Mouse (Mus musculus): ENCODE results near the gene Gm15737. TPM values are rescaled to one million over a fixed set of nuclear protein-coding genes. Genes with fewer than 3 reads are reported as not detected.

The Gm15737 gene
- not detected in 4 replicates for total RNA-seq (2023)

DNA sequence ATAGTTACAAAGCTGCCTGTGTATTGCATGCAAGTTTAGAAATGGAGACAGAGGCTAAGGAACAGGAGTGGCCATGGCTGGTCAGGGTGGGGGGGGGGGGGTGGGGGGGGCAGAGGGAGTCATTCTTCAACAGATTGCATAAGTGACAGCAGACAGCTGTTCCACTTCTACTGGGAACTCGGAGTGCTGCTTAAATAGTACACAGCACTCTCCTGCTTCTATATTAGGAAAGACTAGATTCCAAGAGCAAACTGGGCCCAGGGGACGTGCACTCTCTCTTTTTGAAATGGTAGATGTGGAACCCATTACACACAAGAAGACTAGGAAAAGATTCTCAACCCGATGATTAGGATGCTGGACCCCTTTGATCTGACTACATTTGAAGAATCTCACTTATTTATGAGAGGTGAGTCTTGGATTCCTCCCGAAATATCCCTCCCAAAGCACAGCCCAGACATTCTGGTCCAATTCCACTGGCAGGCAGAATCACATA, at the start of gene Gm15737:
Gene Gm15737 (plus strand): TSS at position 269 of the 493 bp plus-strand sequence.

Other genes starting within 250 kb of the Gm15737 start
- not detected in 4 replicates for gene Prickle2, start 163.2 kb upstream of the Gm15737 start, total RNA-seq (2023)
- not detected in 4 replicates for gene A730049H05Rik, start 52.9 kb upstream of the Gm15737 start, total RNA-seq (2023)
- 0.09 to 0.24 TPM (median 0.22 TPM) in 3 of 4 replicates, not detected in the other for gene Adamts9, start 74.1 kb downstream of the Gm15737 start, total RNA-seq (2023)